8 mouse cellular contexts compared by ENCODE assay signal in genomic region chr8:9977573-9978314, GRCm38 (mm10). TPM values are rescaled to one million over a fixed set of nuclear protein-coding genes. Genes with fewer than 3 reads are reported as not detected.
DNase-seq lines count a peak whose midpoint lies in the region; ATAC-seq and TF ChIP-seq lines count a peak whose summit lies in the region.

TSS of gene Lig4 (minus strand) at chr8:9977686.
TSS of gene Abhd13 (plus strand) at chr8:9977707.

- H3K79me2 ChIP-seq in heart, adult 2 months (replicated peaks; ENCODE audit: control insufficient read depth, insufficient read depth, low read length) = peaks cover 2% of the 10 kb centered on the region

- ATAC-seq in embryonic facial prominence, embryonic 14.5 days (ENCODE audit: low read depth) = peak; percentile 79
- peak; percentile 71 for ATAC-seq in limb, embryonic 13.5 days (ENCODE audit: low FRiP score, low read depth)
- peak; percentile 59 for ATAC-seq in midbrain, embryonic 16.5 days

- 0% methylated on average over 33 of the region's 68 CpGs for WGBS in embryonic facial prominence, embryonic 14.5 days
- under 1% methylated on average over 68 of the region's 68 CpGs for WGBS in heart, adult 2 months
- WGBS in limb, embryonic 13.5 days = under 1% methylated on average over 67 of the region's 68 CpGs
- under 1% methylated on average over 45 of the region's 68 CpGs for WGBS in midbrain, embryonic 16.5 days

- TF ChIP-seq CTCF in heart, adult 2 months (IDR thresholded peaks at IDR 0.05) = no peak

- H3K27me3 ChIP-seq in embryonic facial prominence, embryonic 14.5 days (replicated peaks; ENCODE audit: control insufficient read depth, insufficient read depth, low read length) = no peaks in the 10 kb centered on the region
- no peaks in the 10 kb centered on the region for H3K27me3 ChIP-seq in heart, adult 2 months (ENCODE audit: control insufficient read depth, insufficient read depth, low read length)
- H3K27me3 ChIP-seq in limb, embryonic 13.5 days = no peaks in the 10 kb centered on the region
- no peaks in the 10 kb centered on the region for H3K27me3 ChIP-seq in midbrain, embryonic 16.5 days (ENCODE audit: control insufficient read depth, insufficient read depth, low read depth, low read length)

- intact Hi-C loops in heart, adult 2 months (cut with DNase I) = loop anchor here (5.0 kb wide), 3 partner anchors 65 to 410 kb away; no protein-coding TSS in a partner anchor

- H3K4me3 ChIP-seq in embryonic facial prominence, embryonic 14.5 days (ENCODE audit: low read depth, low read length) = peak within 1 kb of the TSS; percentile 81
- H3K4me3 ChIP-seq in heart, adult 2 months = peak within 1 kb of the TSS; percentile 82
- H3K4me3 ChIP-seq in limb, embryonic 13.5 days = peak within 1 kb of the TSS; percentile 87
- H3K4me3 ChIP-seq in midbrain, embryonic 16.5 days (ENCODE audit: low read depth, low read length) = peak within 1 kb of the TSS; percentile 67

- H3K9me3 ChIP-seq in embryonic facial prominence, embryonic 14.5 days (ENCODE audit: control insufficient read depth, low read length) = no peaks in the 10 kb centered on the region
- no peaks in the 10 kb centered on the region for H3K9me3 ChIP-seq in limb, embryonic 13.5 days
- no peaks in the 10 kb centered on the region for H3K9me3 ChIP-seq in midbrain, embryonic 16.5 days (replicated peaks; ENCODE audit: control insufficient read depth, low read length, poor library complexity, severe bottlenecking)

- DNase-seq in 3T3-L1 (ENCODE audit: low read depth, low spot score) = peak; percentile 98
- DNase-seq in adrenal gland, postnatal 4 days (ENCODE audit: low spot score in 2 of 2) = peak; percentile 99
- peak; percentile 97 for DNase-seq in embryonic facial prominence, embryonic 14.5 days (ENCODE audit: low spot score)
- peak; percentile 98 to 100 for DNase-seq in heart, adult 2 months
- DNase-seq in kidney, adult 8-10 months = peak; percentile 98 to 99
- peak; percentile 96 to 97 for DNase-seq in spleen, postnatal 10 days (ENCODE audit: low spot score in 2 of 2)

- peak within 1 kb of the TSS; percentile 88 for H3K9ac ChIP-seq in embryonic facial prominence, embryonic 14.5 days (ENCODE audit: low read depth, low read length)
- peak within 1 kb of the TSS; percentile 89 for H3K9ac ChIP-seq in heart, adult 2 months (ENCODE audit: low read depth, low read length)
- H3K9ac ChIP-seq in limb, embryonic 13.5 days = peak within 1 kb of the TSS; percentile 90
- peak within 1 kb of the TSS; percentile 91 for H3K9ac ChIP-seq in midbrain, embryonic 16.5 days (ENCODE audit: low read depth, low read length)

- peak within 1 kb of the TSS; percentile 83 for H3K4me2 ChIP-seq in embryonic facial prominence, embryonic 14.5 days (ENCODE audit: low read depth, low read length)
- H3K4me2 ChIP-seq in limb, embryonic 13.5 days (replicated peaks) = peak within 1 kb of the TSS; percentile 76
- H3K4me2 ChIP-seq in midbrain, embryonic 16.5 days (ENCODE audit: low read length) = peak within 1 kb of the TSS; percentile 58

- H3K27ac ChIP-seq in embryonic facial prominence, embryonic 14.5 days (replicated peaks; ENCODE audit: low read depth, low read length) = peak within 1 kb of the TSS; percentile 74
- peak within 1 kb of the TSS; percentile 90 for H3K27ac ChIP-seq in heart, adult 2 months
- H3K27ac ChIP-seq in limb, embryonic 13.5 days = peak within 1 kb of the TSS; percentile 84
- peak within 1 kb of the TSS; percentile 84 for H3K27ac ChIP-seq in midbrain, embryonic 16.5 days (ENCODE audit: low read length)

- peak; percentile 68 for TF ChIP-seq POLR2A in heart, adult 2 months (IDR thresholded peaks at IDR 0.05; ENCODE audit: insufficient read depth, low read depth, low read length)

- peaks cover 6% of the 10 kb centered on the region for H3K36me3 ChIP-seq in embryonic facial prominence, embryonic 14.5 days (ENCODE audit: control insufficient read depth, insufficient read depth, low read length)
- H3K36me3 ChIP-seq in heart, adult 2 months (ENCODE audit: control insufficient read depth, insufficient read depth, low read length) = peaks cover 4% of the 10 kb centered on the region; the same call in 1 of the 2 replicates
- H3K36me3 ChIP-seq in limb, embryonic 13.5 days = peaks cover 10% of the 10 kb centered on the region
- H3K36me3 ChIP-seq in midbrain, embryonic 16.5 days (ENCODE audit: control insufficient read depth, insufficient read depth, low read length) = peaks cover 5% of the 10 kb centered on the region

- peak; percentile 76; the same call in 1 of the 2 replicates for TF ChIP-seq EP300 in heart, adult 2 months (IDR thresholded peaks at IDR 0.05; ENCODE audit: insufficient read depth, low read depth, low read length)

- peaks cover 27% of the 10 kb centered on the region for H3K4me1 ChIP-seq in embryonic facial prominence, embryonic 14.5 days (ENCODE audit: control insufficient read depth, insufficient read depth, low read length)
- H3K4me1 ChIP-seq in heart, adult 2 months (ENCODE audit: control insufficient read depth, insufficient read depth, low read length) = peaks cover 8% of the 10 kb centered on the region
- peaks cover 31% of the 10 kb centered on the region for H3K4me1 ChIP-seq in limb, embryonic 13.5 days
- peaks cover 30% of the 10 kb centered on the region for H3K4me1 ChIP-seq in midbrain, embryonic 16.5 days (ENCODE audit: control insufficient read depth, insufficient read depth, low read length)

RNA-seq across cellular contexts. Expression of gene Lig4, which starts in this region (rescaled TPM):
- total RNA-seq in adrenal gland, postnatal 4 days (2021) = 1 to 10 TPM; 4.2 to 5.3 TPM
- 4.6 and 5.5 TPM in 2 replicates for polyA plus RNA-seq in embryonic facial prominence, embryonic 14.5 days (2014; fragmentation: Nextera tagmentation; extraction: Ambion mirVana)
- total RNA-seq in heart, adult 2 months (2021) = 1 to 10 TPM; 4.7 to 5.3 TPM
- polyA plus RNA-seq in heart, adult 2 months (2012; rRNA removed) = 1.5 and 3.0 TPM in 2 replicates
- polyA plus RNA-seq in limb, embryonic 13.5 days (2015; fragmentation: Nextera tagmentation; extraction: Ambion mirVana) = 6.5 and 6.9 TPM in 2 replicates
- 14.1 and 14.2 TPM in 2 replicates for polyA plus RNA-seq in midbrain, embryonic 16.5 days (2015; fragmentation: Nextera tagmentation; extraction: Ambion mirVana)

RNA-seq across cellular contexts. Expression of gene Abhd13, which starts in this region (rescaled TPM):
- total RNA-seq in adrenal gland, postnatal 4 days (2021) = 10 to 100 TPM; 22.0 TPM
- polyA plus RNA-seq in embryonic facial prominence, embryonic 14.5 days (2014; fragmentation: Nextera tagmentation; extraction: Ambion mirVana) = 19.5 and 22.2 TPM in 2 replicates
- 10 to 100 TPM in 1 of 2 experiments, 1 to 10 TPM in 1; 9.8 to 10.0 TPM for total RNA-seq in heart, adult 2 months (2021)
- 4.2 and 10.0 TPM in 2 replicates for polyA plus RNA-seq in heart, adult 2 months (2012; rRNA removed)
- polyA plus RNA-seq in limb, embryonic 13.5 days (2015; fragmentation: Nextera tagmentation; extraction: Ambion mirVana) = 16.2 and 17.2 TPM in 2 replicates
- 12.2 and 12.7 TPM in 2 replicates for polyA plus RNA-seq in midbrain, embryonic 16.5 days (2015; fragmentation: Nextera tagmentation; extraction: Ambion mirVana)

Comparison
In these comparisons a context has a peak if more than half of its experiments do, and no peak if none do; other contexts are left out.
1. Peak in every context shown above with its lines: DNase-seq, ATAC-seq, H3K4me3 ChIP-seq and H3K27ac ChIP-seq.